Mouse (Mus musculus): ENCODE data around the gene Eif3l. TPM values are rescaled to one million over a fixed set of nuclear protein-coding genes. Genes with fewer than 3 reads are reported as not detected.

Gene Eif3l
- polyA plus RNA-seq, 1 experiment from 2014 or later: 235 TPM

DNA sequence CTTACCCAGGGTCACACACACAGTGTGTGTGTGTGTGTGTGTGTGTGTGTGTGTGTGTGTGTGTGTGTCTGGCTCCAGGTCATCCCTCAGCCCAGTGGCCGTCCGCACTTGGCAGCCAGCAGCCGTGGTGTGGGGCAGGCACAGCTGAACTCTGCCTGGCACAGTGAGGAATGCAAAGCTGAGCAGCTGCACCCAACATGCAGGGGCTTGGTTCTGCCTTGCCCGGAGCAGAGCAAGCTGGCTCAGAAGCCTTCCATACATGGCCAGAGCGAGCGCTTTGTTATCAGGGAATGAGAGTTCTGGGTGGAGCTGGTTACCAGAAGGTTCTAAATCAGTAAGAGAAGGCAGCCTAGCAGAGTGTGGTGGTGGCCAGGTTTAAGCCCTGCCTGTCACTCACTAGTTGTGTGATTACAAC lies 22.6 kb downstream of the Eif3l start:
- H3K27ac ChIP-seq: peak overlapping the region; percentile 59; the same call in 1 of the 2 replicates
- no peak overlapping the region for H3K4me3 ChIP-seq
- H3K9ac ChIP-seq: no peak overlapping the region
- no peaks in the 10 kb centered on the region for H3K9me3 ChIP-seq
- no peaks in the 10 kb centered on the region for H3K27me3 ChIP-seq
- H3K4me2 ChIP-seq (replicated peaks): no peak overlapping the region
- 37% methylated on average over 6 of the region's 6 CpGs for WGBS
- H3K36me3 ChIP-seq: peaks cover 30% of the 10 kb centered on the region
- H3K4me1 ChIP-seq: peaks cover 22% of the 10 kb centered on the region
- ATAC-seq (ENCODE audit: insufficient number of reproducible peaks, insufficient read depth, low FRiP score, low TSS enrichment): 0 out of 2 replicates have a peak, but pooled peaks have one; percentile 37

DNA sequence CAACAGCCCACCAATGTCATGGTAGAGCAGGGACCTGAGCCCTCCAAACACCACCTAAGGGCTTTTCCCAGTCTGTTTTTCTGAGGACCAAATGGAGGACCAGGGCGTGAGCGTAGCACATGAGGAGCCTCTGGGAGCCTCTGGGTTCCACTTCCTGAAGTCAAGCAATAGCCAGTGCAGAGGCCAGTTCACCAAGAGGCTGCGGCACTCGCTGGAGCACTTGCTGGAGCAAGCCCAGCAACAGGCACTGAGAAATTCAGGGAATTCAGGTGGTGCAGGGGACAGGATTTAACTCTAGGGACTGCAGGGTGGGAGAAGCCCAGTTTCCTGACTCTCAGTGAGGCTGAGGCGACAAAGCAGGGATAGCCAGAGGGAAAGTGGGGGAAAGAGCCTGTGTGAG lies 23.2 kb downstream of the Eif3l start:
- Histone ChIP-seq H3K4me2 (replicated peaks) (no peak overlapping the region), H3K9me3 (no peaks in the 10 kb centered on the region), H3K27ac (no peak overlapping the region; the same call in 1 of the 2 replicates), H3K36me3 (peaks cover 24% of the 10 kb centered on the region), H3K4me3 (no peak overlapping the region), H3K4me1 (peaks cover 22% of the 10 kb centered on the region), H3K27me3 (no peaks in the 10 kb centered on the region), H3K9ac (no peak overlapping the region)
- ATAC-seq (ENCODE audit: insufficient number of reproducible peaks, insufficient read depth, low FRiP score, low TSS enrichment): no peak
- WGBS: 61% methylated on average over 5 of the region's 5 CpGs

DNA sequence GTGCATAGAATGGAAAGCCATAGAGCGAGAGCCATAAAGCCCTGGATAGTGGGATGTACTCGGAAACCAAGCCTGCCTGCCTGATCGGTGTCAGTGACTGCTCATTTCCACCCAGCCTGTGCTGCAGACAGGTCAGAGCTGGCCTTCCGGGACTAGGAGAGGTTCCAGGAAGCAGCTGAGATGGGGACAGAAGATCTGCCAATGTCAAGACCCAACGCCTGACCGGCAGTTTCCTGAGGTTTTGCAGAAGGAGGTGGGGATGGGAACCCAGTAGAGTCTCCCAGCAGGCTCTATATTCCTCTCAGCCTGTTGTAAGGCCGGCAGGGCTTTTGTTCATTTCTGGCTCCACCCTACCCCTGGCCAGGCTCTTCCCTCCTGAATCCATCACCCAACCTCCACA lies 23.9 kb downstream of the Eif3l start:
- no peak overlapping the region for H3K27ac ChIP-seq
- no peaks in the 10 kb centered on the region for H3K27me3 ChIP-seq
- H3K9ac ChIP-seq: no peak overlapping the region
- no peaks in the 10 kb centered on the region for H3K9me3 ChIP-seq
- H3K36me3 ChIP-seq: peaks cover 17% of the 10 kb centered on the region
- H3K4me1 ChIP-seq: peaks cover 22% of the 10 kb centered on the region
- H3K4me2 ChIP-seq (replicated peaks): no peak overlapping the region
- no peak overlapping the region for H3K4me3 ChIP-seq
- WGBS: 59% methylated on average over 7 of the region's 7 CpGs
- ATAC-seq (ENCODE audit: insufficient number of reproducible peaks, insufficient read depth, low FRiP score, low TSS enrichment): no peak

DNA sequence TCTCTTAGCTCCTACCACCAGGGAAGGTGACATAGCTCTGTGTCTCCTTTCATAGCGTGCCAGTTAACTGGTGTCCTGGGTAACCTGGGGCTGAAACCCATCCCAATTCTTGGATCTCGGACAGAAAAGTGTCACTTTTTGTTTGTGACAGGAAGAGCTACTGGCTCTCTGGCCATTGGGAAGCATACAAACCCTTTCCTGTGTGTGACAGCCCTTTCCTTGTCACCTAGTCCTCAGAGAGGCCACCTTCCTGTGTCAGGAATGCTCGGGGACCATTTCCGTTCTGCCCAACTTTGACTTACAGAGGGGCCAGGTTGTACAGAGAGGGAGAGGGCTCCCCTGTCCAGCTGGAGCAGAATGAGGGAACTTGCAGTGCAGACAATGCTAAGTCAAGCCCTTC lies 24.5 kb downstream of the Eif3l start:
- H3K36me3 ChIP-seq: peaks cover 11% of the 10 kb centered on the region
- H3K9me3 ChIP-seq: no peaks in the 10 kb centered on the region
- no peak overlapping the region for H3K27ac ChIP-seq
- H3K4me3 ChIP-seq: no peak overlapping the region
- H3K27me3 ChIP-seq: no peaks in the 10 kb centered on the region
- no peak overlapping the region for H3K9ac ChIP-seq
- ATAC-seq (ENCODE audit: insufficient number of reproducible peaks, insufficient read depth, low FRiP score, low TSS enrichment): no peak
- WGBS: 65% methylated on average over 4 of the region's 4 CpGs
- peaks cover 22% of the 10 kb centered on the region for H3K4me1 ChIP-seq
- H3K4me2 ChIP-seq (replicated peaks): no peak overlapping the region

DNA sequence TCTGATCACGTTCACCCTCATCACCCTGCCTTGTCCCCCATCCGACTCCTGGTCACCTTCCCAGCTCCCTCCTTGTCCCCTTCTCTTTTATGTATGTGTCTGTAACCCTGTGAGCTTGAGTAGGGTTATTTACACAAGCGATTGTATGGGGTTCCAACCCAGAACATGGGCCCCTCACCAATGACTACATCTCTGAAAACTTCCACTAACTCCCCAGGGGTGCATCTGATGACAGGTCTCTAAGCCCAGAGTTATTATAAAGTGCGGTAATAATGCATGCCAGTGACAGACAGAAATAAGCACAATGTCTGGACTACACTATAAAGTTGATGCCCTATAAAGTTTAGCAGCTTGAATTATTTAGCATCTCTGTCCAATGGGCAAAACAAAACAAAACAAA lies 25.4 kb downstream of the Eif3l start:
- no peaks in the 10 kb centered on the region for H3K9me3 ChIP-seq
- H3K4me2 ChIP-seq (replicated peaks): no peak overlapping the region
- no peak for ATAC-seq (ENCODE audit: insufficient number of reproducible peaks, insufficient read depth, low FRiP score, low TSS enrichment)
- no peaks in the 10 kb centered on the region for H3K27me3 ChIP-seq
- peaks cover 22% of the 10 kb centered on the region for H3K4me1 ChIP-seq
- H3K4me3 ChIP-seq: no peak overlapping the region
- no peak overlapping the region for H3K9ac ChIP-seq
- H3K27ac ChIP-seq: no peak overlapping the region
- 0 out of 2 replicates have a peak, but pooled peaks cover 6% of the 10 kb centered on the region for H3K36me3 ChIP-seq
- WGBS: 62% methylated on average over 4 of the region's 4 CpGs

DNA sequence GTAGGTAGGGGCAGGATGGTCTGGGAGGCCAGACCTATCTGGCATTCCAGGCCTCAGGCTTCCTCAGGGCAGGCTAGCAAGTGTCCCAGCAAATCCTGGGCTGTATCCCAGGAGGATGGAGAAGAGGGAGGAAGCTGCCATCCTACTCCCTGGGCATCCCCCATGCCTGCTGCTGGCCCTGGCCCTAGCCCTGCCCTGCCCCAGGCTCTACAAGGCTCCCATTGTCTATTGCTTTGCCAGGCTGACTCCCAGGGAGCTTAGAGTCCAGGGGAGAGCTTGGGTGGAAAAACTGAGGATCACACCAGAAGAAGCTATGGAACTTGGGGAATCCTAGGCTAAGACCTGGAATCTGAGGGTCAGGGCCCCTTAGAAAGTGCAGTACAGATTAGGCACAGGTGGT lies 26.6 kb downstream of the Eif3l start:
- Histone ChIP-seq H3K9ac (no peak overlapping the region; the same call in 1 of the 2 replicates), H3K9me3 (no peaks in the 10 kb centered on the region), H3K36me3 (no peaks in the 10 kb centered on the region), H3K4me3 (no peak overlapping the region), H3K4me2 (replicated peaks) (no peak overlapping the region), H3K27me3 (no peaks in the 10 kb centered on the region), H3K27ac (0 out of 2 replicates have a peak overlapping the region, but pooled peaks have one; percentile 25), H3K4me1 (peaks cover 22% of the 10 kb centered on the region)
- ATAC-seq (ENCODE audit: insufficient number of reproducible peaks, insufficient read depth, low FRiP score, low TSS enrichment): no peak

DNA sequence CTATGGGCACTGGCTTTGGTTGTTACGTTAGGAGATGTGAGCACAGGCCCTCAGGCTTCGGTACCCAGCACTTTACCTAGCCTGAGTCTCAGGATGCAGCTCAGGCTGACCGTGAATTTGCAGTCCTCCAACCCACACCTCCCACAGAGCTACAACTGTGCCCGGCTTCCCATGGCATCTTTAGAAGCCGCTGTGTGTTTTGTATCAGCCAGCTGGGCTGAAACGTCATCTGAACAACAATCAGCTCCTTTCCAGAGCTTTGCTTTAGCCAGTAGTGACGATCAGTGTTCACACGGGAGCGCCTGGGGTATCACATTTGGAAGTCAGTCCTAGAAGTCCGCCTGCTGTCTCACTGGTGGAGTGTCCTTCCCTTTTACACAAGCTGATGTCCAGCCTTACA lies 28.3 kb downstream of the Eif3l start:
- no peaks in the 10 kb centered on the region for H3K27me3 ChIP-seq
- H3K27ac ChIP-seq: no peak overlapping the region
- ATAC-seq (ENCODE audit: insufficient number of reproducible peaks, insufficient read depth, low FRiP score, low TSS enrichment): no peak
- H3K9me3 ChIP-seq: no peaks in the 10 kb centered on the region
- H3K9ac ChIP-seq: no peak overlapping the region
- H3K4me1 ChIP-seq: peaks cover 15% of the 10 kb centered on the region; the same call in 1 of the 2 replicates
- no peaks in the 10 kb centered on the region for H3K36me3 ChIP-seq
- no peak overlapping the region for H3K4me2 ChIP-seq (replicated peaks)
- 71% methylated on average over 10 of the region's 10 CpGs for WGBS
- no peak overlapping the region for H3K4me3 ChIP-seq

DNA sequence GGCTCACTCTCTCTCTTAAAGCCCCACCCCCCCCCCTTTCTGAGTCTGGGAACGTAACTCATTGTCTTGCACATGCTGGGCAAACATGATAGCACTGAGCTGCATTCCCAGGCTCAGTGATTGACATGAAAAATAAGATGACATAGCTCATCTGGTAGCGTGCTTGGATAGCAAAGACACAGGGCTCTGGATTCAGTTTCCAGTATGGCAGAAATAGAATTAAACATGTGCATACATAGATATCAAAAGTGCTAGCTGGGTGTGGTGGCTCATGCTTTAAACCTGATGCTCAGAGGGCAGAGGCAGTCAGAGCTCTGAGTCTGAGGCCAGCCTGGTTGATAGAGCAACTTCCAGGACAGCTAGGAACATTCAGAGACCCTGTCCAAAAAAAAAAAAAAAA lies 30.8 kb downstream of the Eif3l start:
- Histone ChIP-seq H3K36me3 (no peaks in the 10 kb centered on the region), H3K27me3 (0 out of 2 replicates have a peak, but pooled peaks cover 4% of the 10 kb centered on the region), H3K27ac (no peak overlapping the region), H3K9ac (no peak overlapping the region), H3K4me2 (replicated peaks) (no peak overlapping the region), H3K4me1 (peaks cover 22% of the 10 kb centered on the region), H3K9me3 (no peaks in the 10 kb centered on the region), H3K4me3 (no peak overlapping the region)
- ATAC-seq (ENCODE audit: insufficient number of reproducible peaks, insufficient read depth, low FRiP score, low TSS enrichment): no peak
- WGBS: 48% methylated on average over 2 of the region's 2 CpGs

DNA sequence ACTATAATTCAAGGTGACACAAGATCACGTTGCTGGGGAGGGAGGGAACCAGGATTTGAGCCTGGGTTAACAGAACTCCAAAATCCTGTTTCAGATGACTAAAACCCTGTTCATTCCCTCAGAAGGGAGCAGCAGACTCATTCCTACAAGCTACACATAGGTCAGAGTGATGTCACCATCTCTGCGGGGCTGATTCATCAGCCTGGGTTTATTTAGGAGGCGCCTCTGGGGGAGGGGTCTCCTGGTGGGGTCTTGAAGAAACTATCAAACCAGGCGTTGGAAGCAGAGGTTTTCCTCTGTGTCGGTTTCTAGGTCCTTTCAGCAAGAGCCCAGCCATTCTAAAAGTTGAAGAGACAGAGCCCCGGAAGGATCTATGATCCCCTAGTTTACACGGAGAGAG lies 33.0 kb downstream of the Eif3l start:
- WGBS: 16% methylated on average over 7 of the region's 7 CpGs
- Histone ChIP-seq H3K9ac (no peak overlapping the region), H3K27ac (peak overlapping the region; percentile 82), H3K4me2 (replicated peaks) (peak overlapping the region; percentile 99), H3K4me3 (peak overlapping the region; percentile 86; the same call in 1 of the 2 replicates), H3K27me3 (0 out of 2 replicates have a peak, but pooled peaks cover 7% of the 10 kb centered on the region), H3K4me1 (peaks cover 28% of the 10 kb centered on the region), H3K9me3 (no peaks in the 10 kb centered on the region), H3K36me3 (0 out of 2 replicates have a peak, but pooled peaks cover 4% of the 10 kb centered on the region)
- no peak for ATAC-seq (ENCODE audit: insufficient number of reproducible peaks, insufficient read depth, low FRiP score, low TSS enrichment)

DNA sequence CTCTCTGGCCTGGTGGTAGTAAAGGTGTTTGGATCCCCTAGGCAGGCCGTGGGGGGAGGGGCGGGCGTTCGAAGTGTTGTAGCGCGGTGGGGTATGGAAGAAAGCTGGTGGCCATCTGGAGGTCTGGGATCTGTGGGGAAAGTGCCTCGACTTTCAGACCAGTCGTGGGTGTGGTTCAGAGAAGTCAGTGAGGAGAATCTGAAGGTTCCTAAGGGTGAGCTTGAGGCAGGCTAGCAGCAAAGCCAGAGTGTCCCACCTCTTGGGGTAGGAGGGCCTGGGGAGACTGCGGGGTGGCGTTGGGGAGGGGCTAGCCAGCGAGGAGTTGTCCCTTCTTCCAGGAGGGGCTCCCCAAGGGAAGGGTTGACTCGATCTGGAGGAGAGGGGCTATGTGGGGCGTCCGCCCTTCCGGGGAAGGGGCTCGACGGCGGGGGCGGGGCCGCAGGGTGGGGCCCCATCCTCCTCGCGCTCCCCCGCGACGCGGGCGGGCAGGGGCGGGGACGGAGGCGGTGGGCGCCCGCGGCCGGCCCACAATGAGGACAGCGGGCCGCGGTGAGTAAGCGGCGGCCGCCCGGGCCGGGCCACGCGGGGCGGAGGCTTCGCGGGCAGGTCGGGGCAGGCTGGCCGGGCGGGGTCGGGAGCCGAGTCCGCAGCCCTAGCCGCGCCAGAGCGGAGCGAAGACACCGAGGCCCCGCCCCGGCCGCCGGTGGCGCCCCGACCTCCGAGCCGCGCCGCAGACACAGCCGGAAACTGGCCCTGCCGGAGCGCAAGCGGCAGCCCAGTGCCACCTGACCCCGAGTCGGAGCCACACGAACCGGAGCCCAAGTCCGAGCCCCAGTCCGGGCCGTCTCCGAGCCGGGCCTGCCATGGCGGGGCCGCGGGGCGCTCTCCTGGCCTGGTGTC lies 33.7 kb downstream of the Eif3l start, which contains the start of gene Micall1:
Gene Micall1 (plus strand): TSS at position 478 of the 900 bp plus-strand sequence.
- Histone ChIP-seq H3K27ac (peak within 1 kb of the TSS; percentile 82), H3K36me3 (0 out of 2 replicates have a peak, but pooled peaks cover 6% of the 10 kb centered on the region), H3K27me3 (0 out of 2 replicates have a peak, but pooled peaks cover 7% of the 10 kb centered on the region), H3K4me3 (peak within 1 kb of the TSS; percentile 86), H3K9me3 (no peaks in the 10 kb centered on the region), H3K4me1 (peaks cover 28% of the 10 kb centered on the region), H3K4me2 (replicated peaks) (peak within 1 kb of the TSS; percentile 99), H3K9ac (peak within 1 kb of the TSS; percentile 86)
- ATAC-seq (ENCODE audit: insufficient number of reproducible peaks, insufficient read depth, low FRiP score, low TSS enrichment): peak; percentile 75
- under 1% methylated on average over 49 of the region's 85 CpGs for WGBS

DNA sequence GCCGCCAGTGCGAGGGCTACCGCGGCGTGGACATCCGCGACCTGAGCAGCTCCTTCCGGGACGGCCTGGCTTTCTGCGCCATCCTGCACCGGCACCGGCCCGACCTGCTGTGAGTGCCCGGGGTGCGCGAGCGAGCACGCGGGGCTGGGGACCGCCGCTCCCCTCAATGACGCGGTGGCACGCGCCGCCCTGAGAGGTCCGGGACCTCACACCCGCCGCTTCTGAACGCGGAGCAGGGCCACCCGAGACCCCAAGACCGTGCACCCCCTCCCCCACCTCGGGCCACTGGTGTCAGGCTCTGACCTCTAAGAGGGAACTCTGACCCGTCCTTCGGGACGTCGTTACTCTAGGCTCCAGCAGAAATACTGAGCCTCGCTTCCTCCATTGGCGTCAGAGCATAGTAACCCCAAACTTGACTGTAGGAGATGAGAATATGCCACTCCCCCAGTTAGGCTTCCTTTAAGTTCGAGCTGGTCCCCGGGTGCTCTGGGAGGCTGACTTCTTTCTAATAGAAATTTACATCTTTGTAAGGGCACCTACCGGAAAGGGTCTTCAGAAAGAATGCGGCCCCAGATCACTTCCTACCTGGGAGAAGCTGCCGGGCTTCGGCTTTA lies 34.4 kb downstream of the Eif3l start:
- Histone ChIP-seq H3K9me3 (no peaks in the 10 kb centered on the region), H3K9ac (peak overlapping the region; percentile 86), H3K36me3 (0 out of 2 replicates have a peak, but pooled peaks cover 6% of the 10 kb centered on the region), H3K4me2 (replicated peaks) (peak overlapping the region; percentile 99), H3K4me1 (peaks cover 28% of the 10 kb centered on the region), H3K27ac (peak overlapping the region; percentile 82), H3K4me3 (peak overlapping the region; percentile 86), H3K27me3 (0 out of 2 replicates have a peak, but pooled peaks cover 7% of the 10 kb centered on the region)
- ATAC-seq (ENCODE audit: insufficient number of reproducible peaks, insufficient read depth, low FRiP score, low TSS enrichment): peak; percentile 49; the same call in 1 of the 2 replicates
- under 1% methylated on average over 46 of the region's 46 CpGs for WGBS
